Mouse (Mus musculus): ENCODE data around the gene Krtap10-4. TPM values are rescaled to one million over a fixed set of nuclear protein-coding genes. Genes with fewer than 3 reads are reported as not detected.

The Krtap10-4 gene
- not detected in 2 replicates for total RNA-seq (2023)

GRCm38 (mm10) chr10:77826951-77827350 is at the start of gene Krtap10-4:
Gene Krtap10-4, minus strand, starts transcription at chr10:77827095.

GRCm38 (mm10) chr10:77861675-77862074 is 34.8 kb upstream of the Krtap10-4 start, which contains the start of gene Gm3285:
Gene Gm3285, plus strand, starts transcription at chr10:77861975.

GRCm38 (mm10) chr10:77852559-77852958 is 25.7 kb upstream of the Krtap10-4 start, which contains the start of gene Gm10318:
Gene Gm10318, plus strand, starts transcription at chr10:77852859.

GRCm38 (mm10) chr10:77846503-77846902 is 19.6 kb upstream of the Krtap10-4 start, which contains the start of gene Gm36176:
Gene Gm36176, plus strand, starts transcription at chr10:77846803.

GRCm38 (mm10) chr10:77835647-77836046 is 8.8 kb upstream of the Krtap10-4 start, which contains the start of gene Krtap10-10:
Gene Krtap10-10, plus strand, starts transcription at chr10:77835947.

GRCm38 (mm10) chr10:77814382-77814781 is 12.5 kb downstream of the Krtap10-4 start, which contains the start of gene Gm2696:
Gene Gm2696, plus strand, starts transcription at chr10:77814682.

GRCm38 (mm10) chr10:77811743-77812142 is 15.2 kb downstream of the Krtap10-4 start, which contains the start of gene Gm9507:
Gene Gm9507, minus strand, starts transcription at chr10:77811843.

GRCm38 (mm10) chr10:77798921-77799508 is 27.9 kb downstream of the Krtap10-4 start, which contains the start of gene Gm19668:
Gene Gm19668, minus strand, starts transcription at chr10:77799133.

GRCm38 (mm10) chr10:77794976-77795375 is 31.9 kb downstream of the Krtap10-4 start, which contains the start of gene Gm9639:
Gene Gm9639, minus strand, starts transcription at chr10:77795076.

GRCm38 (mm10) chr10:77787876-77788275 is 39.0 kb downstream of the Krtap10-4 start, which contains the start of gene Gm7137:
Gene Gm7137, minus strand, starts transcription at chr10:77788200.

GRCm38 (mm10) chr10:77782442-77782841 is 44.5 kb downstream of the Krtap10-4 start, which contains the start of gene Gm3250:
Gene Gm3250, minus strand, starts transcription at chr10:77782542.

GRCm38 (mm10) chr10:77776844-77777243 is 50.1 kb downstream of the Krtap10-4 start, which contains the start of gene Gm7138:
Gene Gm7138, minus strand, starts transcription at chr10:77776944.

Other genes with a start within 250 kb of the Krtap10-4 start
- gene Pttg1ip, start 245.4 kb downstream of the Krtap10-4 start, total RNA-seq (2023) = 85.5 and 125 TPM in 2 replicates
- gene Sumo3, start 221.0 kb downstream of the Krtap10-4 start, total RNA-seq (2023) = 55.9 and 66.8 TPM in 2 replicates
- gene Gm49325, start 220.9 kb downstream of the Krtap10-4 start, total RNA-seq (2023) = not detected in 2 replicates
- gene Ube2g2, start 204.8 kb downstream of the Krtap10-4 start, total RNA-seq (2023) = 31.2 and 34.0 TPM in 2 replicates
- not detected in 2 replicates for gene Tspear, start 140.5 kb downstream of the Krtap10-4 start, total RNA-seq (2023)
- gene Gm19402, start 136.3 kb downstream of the Krtap10-4 start, total RNA-seq (2023) = not detected in 2 replicates
- gene Gm9508, start 129.9 kb downstream of the Krtap10-4 start, total RNA-seq (2023) = not detected in 2 replicates
- gene Gm10272, start 120.5 kb downstream of the Krtap10-4 start, total RNA-seq (2023) = not detected in 2 replicates
- gene Gm10024, start 115.6 kb downstream of the Krtap10-4 start, total RNA-seq (2023) = not detected in 2 replicates
- gene Gm10142, start 111.3 kb downstream of the Krtap10-4 start, total RNA-seq (2023) = not detected in 2 replicates
- not detected in 2 replicates for gene Krtap12-1, start 106.5 kb downstream of the Krtap10-4 start, total RNA-seq (2023)
- not detected in 2 replicates for gene Gm10100, start 100.6 kb downstream of the Krtap10-4 start, total RNA-seq (2023)
- gene Gm18596, start 84.5 kb downstream of the Krtap10-4 start, total RNA-seq (2023) = not detected in 2 replicates
- not detected in 2 replicates for gene Gm9736, start 75.7 kb downstream of the Krtap10-4 start, total RNA-seq (2023)
- gene Gm3233, start 67.4 kb downstream of the Krtap10-4 start, total RNA-seq (2023) = not detected in 2 replicates
- not detected in 2 replicates for gene Gm3238, start 55.8 kb downstream of the Krtap10-4 start, total RNA-seq (2023)
- not detected in 2 replicates for gene Gm7138, start 50.2 kb downstream of the Krtap10-4 start, total RNA-seq (2023)
- gene Gm3250, start 44.6 kb downstream of the Krtap10-4 start, total RNA-seq (2023) = not detected in 2 replicates
- not detected in 2 replicates for gene Gm7137, start 38.9 kb downstream of the Krtap10-4 start, total RNA-seq (2023)
- not detected in 2 replicates for gene Gm9639, start 32.0 kb downstream of the Krtap10-4 start, total RNA-seq (2023)
- gene Gm19668, start 28.0 kb downstream of the Krtap10-4 start, total RNA-seq (2023) = not detected in 2 replicates
- gene Gm9507, start 15.3 kb downstream of the Krtap10-4 start, total RNA-seq (2023) = not detected in 2 replicates
- not detected in 2 replicates for gene Gm2696, start 12.4 kb downstream of the Krtap10-4 start, total RNA-seq (2023)
- gene Krtap10-10, start 8.9 kb upstream of the Krtap10-4 start, total RNA-seq (2023) = not detected in 2 replicates
- gene Gm36176, start 19.7 kb upstream of the Krtap10-4 start, total RNA-seq (2023) = not detected in 2 replicates
- not detected in 2 replicates for gene Gm10318, start 25.8 kb upstream of the Krtap10-4 start, total RNA-seq (2023)
- not detected in 2 replicates for gene Gm3285, start 34.9 kb upstream of the Krtap10-4 start, total RNA-seq (2023)
- gene Lrrc3, start 75.4 kb upstream of the Krtap10-4 start, total RNA-seq (2023) = 0.39 and 1.0 TPM in 2 replicates
- 254 and 380 TPM in 2 replicates for gene Trpm2, start 143.5 kb upstream of the Krtap10-4 start, total RNA-seq (2023)
- 10.6 and 12.8 TPM in 2 replicates for gene 1810043G02Rik, start 151.4 kb upstream of the Krtap10-4 start, total RNA-seq (2023)
- 39.7 and 51.3 TPM in 2 replicates for gene Pfkl, start 183.0 kb upstream of the Krtap10-4 start, total RNA-seq (2023)
- 2.9 and 5.2 TPM in 2 replicates for gene Dnmt3l, start 214.9 kb upstream of the Krtap10-4 start, total RNA-seq (2023)
- gene Aire, start 216.5 kb upstream of the Krtap10-4 start, total RNA-seq (2023) = not detected in 2 replicates
- 55.4 and 64.3 TPM in 2 replicates for gene Icosl, start 242.2 kb upstream of the Krtap10-4 start, total RNA-seq (2023)